Comparison of ENCODE assay signal across 8 mouse cellular contexts in genomic region chr9:45911673-45912072, GRCm38 (mm10). TPM values are rescaled to one million over a fixed set of nuclear protein-coding genes. Genes with fewer than 3 reads are reported as not detected.
DNase-seq lines count a peak whose midpoint lies in the region; ATAC-seq and TF ChIP-seq lines count a peak whose summit lies in the region.

No protein-coding gene starts in this region.

- H3K27me3 ChIP-seq in hindbrain, embryonic 10.5 days (ENCODE audit: insufficient read depth, poor library complexity, severe bottlenecking): no peaks in the 10 kb centered on the region
- H3K27me3 ChIP-seq in hindbrain, embryonic 16.5 days (replicated peaks; ENCODE audit: control insufficient read depth, insufficient read depth, low read length): no peaks in the 10 kb centered on the region
- no peaks in the 10 kb centered on the region for H3K27me3 ChIP-seq in thymus, adult 2 months (ENCODE audit: control insufficient read depth, insufficient read depth, low read length)

- H3K9ac ChIP-seq in hindbrain, embryonic 16.5 days (ENCODE audit: low read depth, low read length): no peak overlapping the region

- no peak for TF ChIP-seq POLR2A in thymus, adult 2 months (IDR thresholded peaks at IDR 0.05; ENCODE audit: control insufficient read depth, extremely low read depth, insufficient read depth, low read length, poor library complexity)

- no peak overlapping the region for H3K27ac ChIP-seq in hindbrain, embryonic 10.5 days
- H3K27ac ChIP-seq in hindbrain, embryonic 16.5 days (ENCODE audit: low read depth, low read length): no peak overlapping the region
- H3K27ac ChIP-seq in thymus, adult 2 months (ENCODE audit: control insufficient read depth, insufficient read depth, low read length): no peak overlapping the region

- H3K4me3 ChIP-seq in hindbrain, embryonic 10.5 days: no peak overlapping the region
- H3K4me3 ChIP-seq in hindbrain, embryonic 16.5 days (ENCODE audit: low read length): no peak overlapping the region
- no peak overlapping the region for H3K4me3 ChIP-seq in thymus, adult 2 months (ENCODE audit: control insufficient read depth, insufficient read depth, low read length)

- peaks cover 79% of the 10 kb centered on the region for H3K36me3 ChIP-seq in hindbrain, embryonic 10.5 days
- H3K36me3 ChIP-seq in hindbrain, embryonic 16.5 days (ENCODE audit: control insufficient read depth, insufficient read depth, low read length): peaks cover 50% of the 10 kb centered on the region
- H3K36me3 ChIP-seq in thymus, adult 2 months (ENCODE audit: control insufficient read depth, insufficient read depth, low read length): peaks cover 67% of the 10 kb centered on the region

- H3K4me2 ChIP-seq in hindbrain, embryonic 16.5 days (ENCODE audit: low read length): no peak overlapping the region

- peak; percentile 30 for DNase-seq in hindbrain, embryonic 10.5 days (ENCODE audit: low spot score)
- peak; percentile 60 for DNase-seq in thymus, adult 2 months
- no peak for DNase-seq in thymus, adult 18-20 months
- DNase-seq in brain, adult 2 months (ENCODE audit: low read depth, low spot score): peak; percentile 54
- DNase-seq in heart, postnatal 4 days: peak; percentile 73
- peak; percentile 22 for DNase-seq in mesoderm, embryonic 11.5 days (ENCODE audit: low read depth, low spot score)
- DNase-seq in yolk sac, embryonic 10.5 days (ENCODE audit: low spot score): no peak

- H3K4me1 ChIP-seq in hindbrain, embryonic 10.5 days (replicated peaks): peaks cover 16% of the 10 kb centered on the region
- peaks cover 8% of the 10 kb centered on the region for H3K4me1 ChIP-seq in hindbrain, embryonic 16.5 days (ENCODE audit: control insufficient read depth, insufficient read depth, low read depth, low read length)
- H3K4me1 ChIP-seq in thymus, adult 2 months (replicated peaks; ENCODE audit: control insufficient read depth, insufficient read depth, low read length): peaks cover 5% of the 10 kb centered on the region

- 61% methylated on average over 1 of the region's 1 CpGs for WGBS in hindbrain, embryonic 10.5 days
- 81% methylated on average over 1 of the region's 1 CpGs for WGBS in hindbrain, embryonic 16.5 days
- WGBS in thymus, adult 2 months: 63% methylated on average over 1 of the region's 1 CpGs

- peak; percentile 25; the same call in 1 of the 2 replicates for TF ChIP-seq CTCF in thymus, adult 2 months (IDR thresholded peaks at IDR 0.05; ENCODE audit: borderline replicate concordance, control insufficient read depth, extremely low read depth, insufficient read depth, low read length, poor library complexity)

- no peaks in the 10 kb centered on the region for H3K9me3 ChIP-seq in hindbrain, embryonic 10.5 days
- no peaks in the 10 kb centered on the region for H3K9me3 ChIP-seq in hindbrain, embryonic 16.5 days (ENCODE audit: control insufficient read depth, low read length)

- ATAC-seq in hindbrain, embryonic 16.5 days: no peak

RNA-seq across cellular contexts. Expression of gene Rnf214, which starts 5.0 kb away (rescaled TPM):
- 71.8 and 84.1 TPM in 2 replicates for polyA plus RNA-seq in hindbrain, embryonic 10.5 days (2016; fragmentation: Nextera tagmentation; extraction: Ambion mirVana)
- 79.7 and 103 TPM in 2 replicates for polyA plus RNA-seq in hindbrain, embryonic 16.5 days (2015; fragmentation: Nextera tagmentation; extraction: Ambion mirVana)
- polyA plus RNA-seq in thymus, adult 2 months (2012; rRNA removed): 23.1 and 30.4 TPM in 2 replicates
- 10 to 100 TPM; 36.3 to 39.4 TPM for total RNA-seq in heart, postnatal 4 days (2021)

RNA-seq across cellular contexts. Expression of gene Pcsk7, which starts 5.4 kb away (rescaled TPM):
- 20.4 and 25.7 TPM in 2 replicates for polyA plus RNA-seq in hindbrain, embryonic 10.5 days (2016; fragmentation: Nextera tagmentation; extraction: Ambion mirVana)
- polyA plus RNA-seq in hindbrain, embryonic 16.5 days (2015; fragmentation: Nextera tagmentation; extraction: Ambion mirVana): 18.8 and 23.1 TPM in 2 replicates
- 72.8 and 85.1 TPM in 2 replicates for polyA plus RNA-seq in thymus, adult 2 months (2012; rRNA removed)
- total RNA-seq in heart, postnatal 4 days (2021): 10 to 100 TPM; 20.6 to 25.2 TPM

RNA-seq across cellular contexts. Expression of gene Tagln, which starts 24.2 kb away (rescaled TPM):
- 23.0 and 34.8 TPM in 2 replicates for polyA plus RNA-seq in hindbrain, embryonic 10.5 days (2016; fragmentation: Nextera tagmentation; extraction: Ambion mirVana)
- polyA plus RNA-seq in hindbrain, embryonic 16.5 days (2015; fragmentation: Nextera tagmentation; extraction: Ambion mirVana): 7.1 and 8.5 TPM in 2 replicates
- 66.3 and 69.5 TPM in 2 replicates for polyA plus RNA-seq in thymus, adult 2 months (2012; rRNA removed)
- total RNA-seq in heart, postnatal 4 days (2021): 100 to 1,000 TPM; 111 to 124 TPM

RNA-seq across cellular contexts. Expression of gene Sidt2, which starts 43.4 kb away (rescaled TPM):
- polyA plus RNA-seq in hindbrain, embryonic 10.5 days (2016; fragmentation: Nextera tagmentation; extraction: Ambion mirVana): 26.3 and 28.3 TPM in 2 replicates
- 51.2 and 52.0 TPM in 2 replicates for polyA plus RNA-seq in hindbrain, embryonic 16.5 days (2015; fragmentation: Nextera tagmentation; extraction: Ambion mirVana)
- 504 and 614 TPM in 2 replicates for polyA plus RNA-seq in thymus, adult 2 months (2012; rRNA removed)
- 10 to 100 TPM; 57.1 to 67.0 TPM for total RNA-seq in heart, postnatal 4 days (2021)

Comparison
In these comparisons a context has a peak if more than half of its experiments do, and no peak if none do; other contexts are left out.
1. DNase-seq: peak in hindbrain, embryonic 10.5 days (single experiment), thymus, adult 2 months (single experiment), brain, adult 2 months (single experiment), heart, postnatal 4 days (single experiment) and mesoderm, embryonic 11.5 days (single experiment); none in thymus, adult 18-20 months (0 of 2) and yolk sac, embryonic 10.5 days (single experiment).